In genomic region chr12:112810092-112810885, GRCm38 (mm10) we compare ENCODE assay signal across 11 mouse cellular contexts. TPM values are rescaled to one million over a fixed set of nuclear protein-coding genes. Genes with fewer than 3 reads are reported as not detected.
A peak's percentile ranks its signal among the peaks of the same experiment; 100 is the strongest.
DNase-seq lines count a peak whose midpoint lies in the region; ATAC-seq and TF ChIP-seq lines count a peak whose summit lies in the region.
"Had no signal": no experiment of that assay in that cellular context is flagged by ENCODE, and none has a peak within 500 bp of the region (broad histone marks: within the 10 kb centered on the region; RNA-seq: fewer than 3 reads in every experiment).

No protein-coding gene starts in this region.

- H3K36me3 ChIP-seq in heart, postnatal 0 days (replicated peaks; ENCODE audit: control insufficient read depth, insufficient read depth, low read length) = peaks cover 13% of the 10 kb centered on the region; the same call in 1 of the 2 replicates
- peaks cover 43% of the 10 kb centered on the region for H3K36me3 ChIP-seq in E14TG2a.4 (ENCODE audit: insufficient read depth, low read length)
- H3K36me3 ChIP-seq in forebrain, embryonic 13.5 days (ENCODE audit: poor library complexity, severe bottlenecking) = peaks cover 37% of the 10 kb centered on the region
- H3K36me3 ChIP-seq in midbrain, embryonic 11.5 days (ENCODE audit: control insufficient read depth, insufficient read depth, low read length) = 0 out of 2 replicates have a peak, but pooled peaks cover 2% of the 10 kb centered on the region

- H3K9ac ChIP-seq in heart, postnatal 0 days (replicated peaks; ENCODE audit: low read depth, low read length) = no peak overlapping the region
- peak overlapping the region; percentile 76; the same call in 1 of the 2 replicates for H3K9ac ChIP-seq in forebrain, embryonic 13.5 days
- H3K9ac ChIP-seq in midbrain, embryonic 11.5 days (ENCODE audit: low read length) = no peak overlapping the region

- TF ChIP-seq EP300 in heart, postnatal 0 days (IDR thresholded peaks at IDR 0.05; ENCODE audit: low read depth) = no peak

- no peak for DNase-seq in heart, postnatal 0 days (ENCODE audit: low spot score)
- DNase-seq in heart, postnatal 4 days = no peak
- DNase-seq in midbrain, embryonic 11.5 days (ENCODE audit: low spot score, missing footprints) = no peak
- DNase-seq in adrenal gland, adult 2 months = no peak
- DNase-seq in right cerebral cortex, postnatal 14 days = no peak
- DNase-seq: adrenal gland, adult 8-10 months had no signal

- H3K27ac ChIP-seq in heart, postnatal 0 days (ENCODE audit: low read depth) = no peak overlapping the region
- H3K27ac ChIP-seq in forebrain, embryonic 13.5 days = no peak overlapping the region
- H3K27ac ChIP-seq in midbrain, embryonic 11.5 days (ENCODE audit: low read depth, low read length) = no peak overlapping the region

- ATAC-seq in heart, postnatal 0 days (ENCODE audit: insufficient read depth, low read depth) = no peak
- ATAC-seq in forebrain, embryonic 13.5 days = no peak
- no peak for ATAC-seq in midbrain, embryonic 11.5 days (ENCODE audit: low FRiP score)
- no peak for ATAC-seq in monocyte, adult 5-6 weeks (replicated peaks; ENCODE audit: insufficient number of reproducible peaks, low FRiP score, low TSS enrichment, poor library complexity, severe bottlenecking)

- no peaks in the 10 kb centered on the region for H3K9me3 ChIP-seq in heart, postnatal 0 days (replicated peaks; ENCODE audit: control insufficient read depth, low read length)
- H3K9me3 ChIP-seq in E14TG2a.4 (ENCODE audit: low read length) = no peaks in the 10 kb centered on the region
- H3K9me3 ChIP-seq in forebrain, embryonic 13.5 days (replicated peaks) = no peaks in the 10 kb centered on the region
- H3K9me3 ChIP-seq in midbrain, embryonic 11.5 days (ENCODE audit: control insufficient read depth, low read length) = no peaks in the 10 kb centered on the region

- peaks cover 26% of the 10 kb centered on the region for H3K4me1 ChIP-seq in heart, postnatal 0 days (ENCODE audit: control insufficient read depth, insufficient read depth)
- H3K4me1 ChIP-seq in E14TG2a.4 (replicated peaks; ENCODE audit: low read depth, low read length) = peaks cover 48% of the 10 kb centered on the region
- peaks cover 21% of the 10 kb centered on the region for H3K4me1 ChIP-seq in forebrain, embryonic 13.5 days
- H3K4me1 ChIP-seq in midbrain, embryonic 11.5 days (ENCODE audit: control insufficient read depth, insufficient read depth, low read length) = peaks cover 5% of the 10 kb centered on the region

- WGBS in heart, postnatal 0 days = 43% methylated on average over 19 of the region's 19 CpGs
- WGBS in forebrain, embryonic 13.5 days = 65% methylated on average over 19 of the region's 19 CpGs
- WGBS in midbrain, embryonic 11.5 days = 69% methylated on average over 19 of the region's 19 CpGs

- peak overlapping the region; percentile 83 for H3K4me2 ChIP-seq in heart, postnatal 0 days (ENCODE audit: low read depth, low read length)
- H3K4me2 ChIP-seq in forebrain, embryonic 13.5 days = peak overlapping the region; percentile 81
- H3K4me2 ChIP-seq in midbrain, embryonic 11.5 days = peak overlapping the region; percentile 98; the same call in 1 of the 2 replicates

- H3K4me3 ChIP-seq in heart, postnatal 0 days (ENCODE audit: low read depth, low read length) = peak overlapping the region; percentile 58
- H3K4me3 ChIP-seq in E14TG2a.4 (replicated peaks; ENCODE audit: low read length) = peak overlapping the region; percentile 86; the same call in 1 of the 2 replicates
- peak overlapping the region; percentile 68; the same call in 1 of the 2 replicates for H3K4me3 ChIP-seq in forebrain, embryonic 13.5 days
- H3K4me3 ChIP-seq in midbrain, embryonic 11.5 days (ENCODE audit: low read depth, low read length) = no peak overlapping the region

- no peaks in the 10 kb centered on the region for H3K27me3 ChIP-seq in heart, postnatal 0 days (ENCODE audit: control insufficient read depth, insufficient read depth, low read length)
- H3K27me3 ChIP-seq in E14TG2a.4 (ENCODE audit: insufficient read depth, low read length) = peaks cover 40% of the 10 kb centered on the region
- H3K27me3 ChIP-seq in forebrain, embryonic 13.5 days = peaks cover 3% of the 10 kb centered on the region; the same call in 1 of the 2 replicates
- no peaks in the 10 kb centered on the region for H3K27me3 ChIP-seq in midbrain, embryonic 11.5 days (ENCODE audit: control insufficient read depth, insufficient read depth, low read length)

- no peak for TF ChIP-seq CTCF in heart, postnatal 0 days (IDR thresholded peaks at IDR 0.05; ENCODE audit: low read depth)
- no peak for TF ChIP-seq CTCF in E14TG2a.4 (conservative IDR thresholded peaks at IDR 0.05; ENCODE audit: low read length)

RNA-seq across cellular contexts. Expression of gene Clba1, which starts 1.6 kb away (rescaled TPM):
- 7.1 and 9.4 TPM in 2 replicates for total RNA-seq in heart, postnatal 0 days (2014; rRNA removed; ENCODE audit: low replicate concordance)
- 6.7 and 8.2 TPM in 2 replicates for polyA plus RNA-seq in heart, postnatal 0 days (2015; fragmentation: Nextera tagmentation; extraction: Ambion mirVana)
- total RNA-seq in heart, postnatal 4 days (2021) = 1 to 10 TPM; 4.5 to 6.0 TPM
- 12.6 and 15.2 TPM in 2 replicates for polyA plus RNA-seq in forebrain, embryonic 13.5 days (2015; fragmentation: Nextera tagmentation; extraction: Ambion mirVana)
- 14.7 and 15.3 TPM in 2 replicates for polyA plus RNA-seq in midbrain, embryonic 11.5 days (2014; fragmentation: Nextera tagmentation; extraction: Ambion mirVana)
- total RNA-seq in adrenal gland, adult 2 months (2021) = 10 to 100 TPM in 1 of 2 experiments, 1 to 10 TPM in 1; 4.1 to 14.3 TPM
- polyA plus RNA-seq in adrenal gland, adult 2 months (2012; rRNA removed) = 10.2 and 12.4 TPM in 2 replicates
- 0.96 TPM in 1 of 3 replicates, not detected in the others for total RNA-seq in monocyte, adult 5-6 weeks (2017)

RNA-seq across cellular contexts. Expression of gene Ahnak2, which starts 7.8 kb away (rescaled TPM):
- 6.8 and 10.5 TPM in 2 replicates for total RNA-seq in heart, postnatal 0 days (2014; rRNA removed; ENCODE audit: low replicate concordance)
- 2.3 and 2.4 TPM in 2 replicates for polyA plus RNA-seq in heart, postnatal 0 days (2015; fragmentation: Nextera tagmentation; extraction: Ambion mirVana)
- 10 to 100 TPM; 13.5 to 16.8 TPM for total RNA-seq in heart, postnatal 4 days (2021)
- 0.25 and 0.35 TPM in 2 replicates for polyA plus RNA-seq in forebrain, embryonic 13.5 days (2015; fragmentation: Nextera tagmentation; extraction: Ambion mirVana)
- polyA plus RNA-seq in midbrain, embryonic 11.5 days (2014; fragmentation: Nextera tagmentation; extraction: Ambion mirVana) = 0.07 and 0.22 TPM in 2 replicates
- total RNA-seq in adrenal gland, adult 2 months (2021) = 10 to 100 TPM in 1 of 2 experiments, 1 to 10 TPM in 1; 3.6 to 10.0 TPM
- 1.7 and 2.2 TPM in 2 replicates for polyA plus RNA-seq in adrenal gland, adult 2 months (2012; rRNA removed)
- 0.67 to 1.2 TPM in 2 of 3 replicates, not detected in the other for total RNA-seq in monocyte, adult 5-6 weeks (2017)

RNA-seq across cellular contexts. Expression of gene Cdca4, which starts 18.9 kb away (rescaled TPM):
- total RNA-seq in heart, postnatal 0 days (2014; rRNA removed; ENCODE audit: low replicate concordance) = 27.7 and 32.2 TPM in 2 replicates
- 18.6 and 19.1 TPM in 2 replicates for polyA plus RNA-seq in heart, postnatal 0 days (2015; fragmentation: Nextera tagmentation; extraction: Ambion mirVana)
- 10 to 100 TPM; 25.8 to 26.8 TPM for total RNA-seq in heart, postnatal 4 days (2021)
- 123 and 134 TPM in 2 replicates for polyA plus RNA-seq in forebrain, embryonic 13.5 days (2015; fragmentation: Nextera tagmentation; extraction: Ambion mirVana)
- 159 TPM in 2 replicates for polyA plus RNA-seq in midbrain, embryonic 11.5 days (2014; fragmentation: Nextera tagmentation; extraction: Ambion mirVana)
- total RNA-seq in adrenal gland, adult 2 months (2021) = 10 to 100 TPM; 11.0 to 13.0 TPM
- polyA plus RNA-seq in adrenal gland, adult 2 months (2012; rRNA removed) = 8.1 and 9.4 TPM in 2 replicates
- total RNA-seq in monocyte, adult 5-6 weeks (2017) = 15.5 to 32.2 TPM (median 18.8 TPM) in 3 replicates

RNA-seq across cellular contexts. Expression of gene Pld4, which starts 49.8 kb away (rescaled TPM):
- 6.8 and 7.2 TPM in 2 replicates for total RNA-seq in heart, postnatal 0 days (2014; rRNA removed; ENCODE audit: low replicate concordance)
- 3.4 and 4.7 TPM in 2 replicates for polyA plus RNA-seq in heart, postnatal 0 days (2015; fragmentation: Nextera tagmentation; extraction: Ambion mirVana)
- 1 to 10 TPM; 3.4 to 4.1 TPM for total RNA-seq in heart, postnatal 4 days (2021)
- 2.9 and 3.8 TPM in 2 replicates for polyA plus RNA-seq in forebrain, embryonic 13.5 days (2015; fragmentation: Nextera tagmentation; extraction: Ambion mirVana)
- polyA plus RNA-seq in midbrain, embryonic 11.5 days (2014; fragmentation: Nextera tagmentation; extraction: Ambion mirVana) = 3.5 and 4.2 TPM in 2 replicates
- total RNA-seq in adrenal gland, adult 2 months (2021) = 10 to 100 TPM; 10.1 to 13.0 TPM
- 28.0 and 29.5 TPM in 2 replicates for polyA plus RNA-seq in adrenal gland, adult 2 months (2012; rRNA removed)
- total RNA-seq in monocyte, adult 5-6 weeks (2017) = 311 to 369 TPM (median 334 TPM) in 3 replicates

RNA-seq across cellular contexts. Expression of gene Gpr132, which starts 57.7 kb away (rescaled TPM):
- 0.38 TPM in 1 of 2 replicates, not detected in the other for total RNA-seq in heart, postnatal 0 days (2014; rRNA removed; ENCODE audit: low replicate concordance)
- 0.04 TPM in 1 of 2 replicates, not detected in the other for polyA plus RNA-seq in heart, postnatal 0 days (2015; fragmentation: Nextera tagmentation; extraction: Ambion mirVana)
- total RNA-seq in heart, postnatal 4 days (2021) = under 1 TPM; 0.16 to 0.17 TPM
- polyA plus RNA-seq in forebrain, embryonic 13.5 days (2015; fragmentation: Nextera tagmentation; extraction: Ambion mirVana) = not detected in 2 replicates
- not detected in 2 replicates for polyA plus RNA-seq in midbrain, embryonic 11.5 days (2014; fragmentation: Nextera tagmentation; extraction: Ambion mirVana)
- total RNA-seq in adrenal gland, adult 2 months (2021) = under 1 TPM; 0.26 to 0.59 TPM
- polyA plus RNA-seq in adrenal gland, adult 2 months (2012; rRNA removed) = 1.3 TPM in 2 replicates
- 61.4 to 99.5 TPM (median 74.8 TPM) in 3 replicates for total RNA-seq in monocyte, adult 5-6 weeks (2017)
- total RNA-seq: gastrocnemius, adult 8-10 months; left cerebral cortex, postnatal 14 days had no signal
